Mouse (Mus musculus): ENCODE data around the gene Slc5a6. TPM values are rescaled to one million over a fixed set of nuclear protein-coding genes. Genes with fewer than 3 reads are reported as not detected.

Slc5a6 gene
- polyA plus RNA-seq, 1 experiment from 2014 or later: 9.9 TPM

Other genes with a start within 250 kb of the Slc5a6 start
- 16.3 and 16.6 TPM in 2 replicates for gene Mapre3, start 234.3 kb downstream of the Slc5a6 start, polyA plus RNA-seq (2016; fragmentation: Nextera tagmentation; extraction: Ambion mirVana)
- 86.3 and 87.4 TPM in 2 replicates for gene Tmem214, start 180.9 kb downstream of the Slc5a6 start, polyA plus RNA-seq (2016; fragmentation: Nextera tagmentation; extraction: Ambion mirVana)
- gene Agbl5, start 160.2 kb downstream of the Slc5a6 start, polyA plus RNA-seq (2016; fragmentation: Nextera tagmentation; extraction: Ambion mirVana): 12.3 and 17.4 TPM in 2 replicates
- gene Ost4, start 141.1 kb downstream of the Slc5a6 start, polyA plus RNA-seq (2016; fragmentation: Nextera tagmentation; extraction: Ambion mirVana): 432 and 455 TPM in 2 replicates
- 166 and 172 TPM in 2 replicates for gene Emilin1, start 135.5 kb downstream of the Slc5a6 start, polyA plus RNA-seq (2016; fragmentation: Nextera tagmentation; extraction: Ambion mirVana)
- gene Khk, start 127.5 kb downstream of the Slc5a6 start, polyA plus RNA-seq (2016; fragmentation: Nextera tagmentation; extraction: Ambion mirVana): 10.5 and 14.5 TPM in 2 replicates
- 5.5 and 6.0 TPM in 2 replicates for gene Cgref1, start 103.3 kb downstream of the Slc5a6 start, polyA plus RNA-seq (2016; fragmentation: Nextera tagmentation; extraction: Ambion mirVana)
- 118 and 124 TPM in 2 replicates for gene Preb, start 88.6 kb downstream of the Slc5a6 start, polyA plus RNA-seq (2016; fragmentation: Nextera tagmentation; extraction: Ambion mirVana)
- 0.11 and 0.17 TPM in 2 replicates for gene Tcf23, start 80.3 kb downstream of the Slc5a6 start, polyA plus RNA-seq (2016; fragmentation: Nextera tagmentation; extraction: Ambion mirVana)
- gene Atraid, start 612 bp downstream of the Slc5a6 start, polyA plus RNA-seq (2016; fragmentation: Nextera tagmentation; extraction: Ambion mirVana): 79.7 and 87.6 TPM in 2 replicates
- gene Cad, start 5.9 kb upstream of the Slc5a6 start, polyA plus RNA-seq (2016; fragmentation: Nextera tagmentation; extraction: Ambion mirVana): 42.7 and 50.9 TPM in 2 replicates
- gene Dnajc5g, start 57.4 kb upstream of the Slc5a6 start, polyA plus RNA-seq (2016; fragmentation: Nextera tagmentation; extraction: Ambion mirVana): not detected in 2 replicates
- gene Slc30a3, start 59.3 kb upstream of the Slc5a6 start, polyA plus RNA-seq (2016; fragmentation: Nextera tagmentation; extraction: Ambion mirVana): 0.62 and 0.67 TPM in 2 replicates
- 17.0 and 23.8 TPM in 2 replicates for gene Trim54, start 67.8 kb upstream of the Slc5a6 start, polyA plus RNA-seq (2016; fragmentation: Nextera tagmentation; extraction: Ambion mirVana)
- not detected in 2 replicates for gene Ucn, start 89.9 kb upstream of the Slc5a6 start, polyA plus RNA-seq (2016; fragmentation: Nextera tagmentation; extraction: Ambion mirVana)
- 77.3 and 87.3 TPM in 2 replicates for gene Mpv17, start 105.3 kb upstream of the Slc5a6 start, polyA plus RNA-seq (2016; fragmentation: Nextera tagmentation; extraction: Ambion mirVana)
- gene Gm29609, start 131.0 kb upstream of the Slc5a6 start, polyA plus RNA-seq (2016; fragmentation: Nextera tagmentation; extraction: Ambion mirVana): 0.77 and 1.00 TPM in 2 replicates
- gene Gtf3c2, start 131.2 kb upstream of the Slc5a6 start, polyA plus RNA-seq (2016; fragmentation: Nextera tagmentation; extraction: Ambion mirVana): 67.1 and 81.9 TPM in 2 replicates
- 133 TPM in 2 replicates for gene Snx17, start 144.3 kb upstream of the Slc5a6 start, polyA plus RNA-seq (2016; fragmentation: Nextera tagmentation; extraction: Ambion mirVana)
- 73.4 and 77.6 TPM in 2 replicates for gene Eif2b4, start 144.5 kb upstream of the Slc5a6 start, polyA plus RNA-seq (2016; fragmentation: Nextera tagmentation; extraction: Ambion mirVana)
- 7.3 and 11.0 TPM in 2 replicates for gene Zfp513, start 153.4 kb upstream of the Slc5a6 start, polyA plus RNA-seq (2016; fragmentation: Nextera tagmentation; extraction: Ambion mirVana)
- 148 and 151 TPM in 2 replicates for gene Ppm1g, start 171.8 kb upstream of the Slc5a6 start, polyA plus RNA-seq (2016; fragmentation: Nextera tagmentation; extraction: Ambion mirVana)
- 149 and 153 TPM in 2 replicates for gene Nrbp1, start 191.9 kb upstream of the Slc5a6 start, polyA plus RNA-seq (2016; fragmentation: Nextera tagmentation; extraction: Ambion mirVana)
- 0.28 TPM in 1 of 2 replicates, not detected in the other for gene Gm9970, start 192.3 kb upstream of the Slc5a6 start, polyA plus RNA-seq (2016; fragmentation: Nextera tagmentation; extraction: Ambion mirVana)
- 10.2 and 13.1 TPM in 2 replicates for gene Krtcap3, start 202.8 kb upstream of the Slc5a6 start, polyA plus RNA-seq (2016; fragmentation: Nextera tagmentation; extraction: Ambion mirVana)
- 28.6 and 31.1 TPM in 2 replicates for gene Ift172, start 242.2 kb upstream of the Slc5a6 start, polyA plus RNA-seq (2016; fragmentation: Nextera tagmentation; extraction: Ambion mirVana)
- gene Fndc4, start 247.2 kb upstream of the Slc5a6 start, polyA plus RNA-seq (2016; fragmentation: Nextera tagmentation; extraction: Ambion mirVana): 30.2 and 51.9 TPM in 2 replicates
- 0.15 and 0.63 TPM in 2 replicates for gene Gckr, start 248.5 kb upstream of the Slc5a6 start, polyA plus RNA-seq (2016; fragmentation: Nextera tagmentation; extraction: Ambion mirVana)